ENCODE assay signal across 13 mouse cellular contexts in the genomic region with DNA sequence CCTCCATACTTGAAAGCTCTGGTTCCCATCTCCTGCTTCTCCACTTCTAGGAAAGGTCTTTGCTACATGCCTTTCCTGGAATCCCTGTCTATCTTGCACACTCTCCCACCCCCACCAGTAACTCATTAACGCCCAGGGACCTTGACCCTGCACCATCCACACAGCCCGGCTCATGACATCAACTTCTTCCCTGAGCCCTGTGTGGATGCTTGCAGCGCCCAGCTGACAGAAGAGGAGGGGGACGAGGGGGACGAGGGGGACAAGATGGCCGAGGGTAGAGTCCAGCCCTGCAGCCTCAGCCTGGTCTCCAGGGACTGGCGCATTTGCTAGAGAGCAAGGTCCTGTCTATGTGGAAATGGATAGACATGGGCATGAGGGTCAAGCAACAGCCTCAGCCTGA. TPM values are rescaled to one million over a fixed set of nuclear protein-coding genes. Genes with fewer than 3 reads are reported as not detected.
DNase-seq lines count a peak whose midpoint lies in the region; ATAC-seq and TF ChIP-seq lines count a peak whose summit lies in the region.
"Had no signal": no experiment of that assay in that cellular context is flagged by ENCODE, and none has a peak within 500 bp of the region (broad histone marks: within the 10 kb centered on the region; RNA-seq: fewer than 3 reads in every experiment).

No protein-coding gene starts in this region.

- no peak for TF ChIP-seq CTCF in gastrocnemius, adult 2 months (IDR thresholded peaks at IDR 0.05)
- no peak for TF ChIP-seq CTCF in kidney, adult 2 months (conservative IDR thresholded peaks at IDR 0.05; ENCODE audit: insufficient read depth, insufficient read length, low read depth, low read length)

- peak; percentile 74 for TF ChIP-seq POLR2A in kidney, adult 2 months (IDR thresholded peaks at IDR 0.05; ENCODE audit: low read depth, low read length)

- no peaks in the 10 kb centered on the region for H3K9me3 ChIP-seq in stomach, embryonic 15.5 days
- no peaks in the 10 kb centered on the region for H3K9me3 ChIP-seq in midbrain, embryonic 15.5 days
- H3K9me3 ChIP-seq: midbrain, embryonic 10.5 days had no signal

- H3K4me2 ChIP-seq in stomach, embryonic 15.5 days, result no peak overlapping the region
- no peak overlapping the region for H3K4me2 ChIP-seq in midbrain, embryonic 15.5 days

- no peaks in the 10 kb centered on the region for H3K27me3 ChIP-seq in kidney, adult 2 months (replicated peaks; ENCODE audit: control insufficient read depth, insufficient read depth, low read length)
- H3K27me3 ChIP-seq in stomach, embryonic 15.5 days (replicated peaks), result no peaks in the 10 kb centered on the region
- H3K27me3 ChIP-seq in midbrain, embryonic 15.5 days (replicated peaks), result no peaks in the 10 kb centered on the region

- H3K4me1 ChIP-seq in kidney, adult 2 months (ENCODE audit: control insufficient read depth, insufficient read depth, low read length), result peaks cover 16% of the 10 kb centered on the region
- H3K4me1 ChIP-seq in stomach, embryonic 15.5 days, result peaks cover 4% of the 10 kb centered on the region; the same call in 1 of the 2 replicates
- no peaks in the 10 kb centered on the region for H3K4me1 ChIP-seq in midbrain, embryonic 15.5 days
- H3K4me1 ChIP-seq: midbrain, embryonic 10.5 days had no signal

- no peak overlapping the region for H3K27ac ChIP-seq in gastrocnemius, adult 2 months
- H3K27ac ChIP-seq in kidney, adult 2 months (ENCODE audit: insufficient read depth, low read depth, low read length), result peak overlapping the region; percentile 92
- H3K27ac ChIP-seq in stomach, embryonic 15.5 days, result no peak overlapping the region
- no peak overlapping the region for H3K27ac ChIP-seq in midbrain, embryonic 15.5 days
- H3K27ac ChIP-seq: midbrain, embryonic 10.5 days had no signal

- WGBS in kidney, adult 2 months, result 23% methylated on average over 7 of the region's 7 CpGs
- WGBS in stomach, embryonic 15.5 days, result 36% methylated on average over 7 of the region's 7 CpGs
- WGBS in midbrain, embryonic 15.5 days, result 50% methylated on average over 7 of the region's 7 CpGs

- intact Hi-C loops in gastrocnemius, adult 2 months (cut with DNase I), result no loop called here

- 0 out of 2 replicates have a peak, but pooled peaks have one; percentile 41 for ATAC-seq in stomach, embryonic 15.5 days (ENCODE audit: insufficient read depth, low FRiP score, low read depth)
- ATAC-seq in midbrain, embryonic 15.5 days (replicated peaks), result no peak

- no peak overlapping the region for H3K9ac ChIP-seq in stomach, embryonic 15.5 days
- H3K9ac ChIP-seq in midbrain, embryonic 15.5 days, result no peak overlapping the region

- no peak overlapping the region for H3K4me3 ChIP-seq in gastrocnemius, adult 2 months
- H3K4me3 ChIP-seq in kidney, adult 2 months (ENCODE audit: insufficient read depth, low read depth, low read length), result peak overlapping the region; percentile 51
- no peak overlapping the region for H3K4me3 ChIP-seq in stomach, embryonic 15.5 days (replicated peaks)
- H3K4me3 ChIP-seq in midbrain, embryonic 15.5 days, result no peak overlapping the region
- H3K4me3 ChIP-seq: midbrain, embryonic 10.5 days had no signal

- H3K36me3 ChIP-seq in kidney, adult 2 months (ENCODE audit: control insufficient read depth, insufficient read depth, low read length), result no peaks in the 10 kb centered on the region
- H3K36me3 ChIP-seq in stomach, embryonic 15.5 days, result peaks cover 18% of the 10 kb centered on the region
- 0 out of 2 replicates have a peak, but pooled peaks cover 5% of the 10 kb centered on the region for H3K36me3 ChIP-seq in midbrain, embryonic 15.5 days (replicated peaks)

- peak; percentile 30 for DNase-seq in gastrocnemius, adult 2 months
- DNase-seq in gastrocnemius, postnatal 10 days, result no peak
- DNase-seq in kidney, adult 2 months, result peak; percentile 94
- DNase-seq in kidney, postnatal 4 days, result peak; percentile 71 to 85
- no peak for DNase-seq in spleen, postnatal 14 days (ENCODE audit: low spot score in 2 of 2)
- DNase-seq: thymus, adult 18-20 months had no signal

RNA-seq across cellular contexts. Expression of a gene that starts 5.1 kb away (rescaled TPM):
- 10 to 100 TPM; 10.3 to 24.5 TPM for total RNA-seq in gastrocnemius, adult 2 months (2021)
- 1 to 10 TPM; 1.6 to 3.5 TPM for total RNA-seq in gastrocnemius, postnatal 10 days (2021)
- 51.5 and 69.4 TPM in 2 replicates for polyA plus RNA-seq in kidney, adult 2 months (2012; rRNA removed)
- polyA plus RNA-seq in stomach, embryonic 15.5 days (2015; fragmentation: Nextera tagmentation; extraction: Ambion mirVana), result 9.5 and 20.2 TPM in 2 replicates
- polyA plus RNA-seq in midbrain, embryonic 15.5 days (2015; fragmentation: Nextera tagmentation; extraction: Ambion mirVana), result 2.2 TPM in 2 replicates
- polyA plus RNA-seq: forebrain, embryonic 11.5 days; midbrain, embryonic 10.5 days had no signal

RNA-seq across cellular contexts. Expression of a gene that starts 15.2 kb away (rescaled TPM):
- total RNA-seq in gastrocnemius, adult 2 months (2021), result 10 to 100 TPM; 24.0 to 24.4 TPM
- total RNA-seq in gastrocnemius, postnatal 10 days (2021), result 10 to 100 TPM; 22.0 to 23.8 TPM
- 36.7 and 39.6 TPM in 2 replicates for polyA plus RNA-seq in kidney, adult 2 months (2012; rRNA removed)
- polyA plus RNA-seq in stomach, embryonic 15.5 days (2015; fragmentation: Nextera tagmentation; extraction: Ambion mirVana), result 41.4 and 44.3 TPM in 2 replicates
- 22.7 and 23.1 TPM in 2 replicates for polyA plus RNA-seq in midbrain, embryonic 15.5 days (2015; fragmentation: Nextera tagmentation; extraction: Ambion mirVana)

RNA-seq across cellular contexts. Expression of a gene that starts 16.2 kb away (rescaled TPM):
- total RNA-seq in gastrocnemius, adult 2 months (2021), result 100 to 1,000 TPM; 170 to 176 TPM
- 10 to 100 TPM; 69.1 to 74.4 TPM for total RNA-seq in gastrocnemius, postnatal 10 days (2021)
- 30.4 and 35.6 TPM in 2 replicates for polyA plus RNA-seq in kidney, adult 2 months (2012; rRNA removed)
- 43.1 and 43.7 TPM in 2 replicates for polyA plus RNA-seq in stomach, embryonic 15.5 days (2015; fragmentation: Nextera tagmentation; extraction: Ambion mirVana)
- 9.6 and 10.5 TPM in 2 replicates for polyA plus RNA-seq in midbrain, embryonic 15.5 days (2015; fragmentation: Nextera tagmentation; extraction: Ambion mirVana)

RNA-seq across cellular contexts. Expression of a gene that starts 39.1 kb away (rescaled TPM):
- total RNA-seq in gastrocnemius, adult 2 months (2021), result not detected
- total RNA-seq in gastrocnemius, postnatal 10 days (2021), result under 1 TPM in 1 of 2 experiments, not detected in 1; 0.14 TPM
- polyA plus RNA-seq in kidney, adult 2 months (2012; rRNA removed), result 0.35 and 0.44 TPM in 2 replicates
- 0.23 and 0.32 TPM in 2 replicates for polyA plus RNA-seq in stomach, embryonic 15.5 days (2015; fragmentation: Nextera tagmentation; extraction: Ambion mirVana)
- polyA plus RNA-seq in midbrain, embryonic 15.5 days (2015; fragmentation: Nextera tagmentation; extraction: Ambion mirVana), result not detected in 2 replicates
- total RNA-seq: gastrocnemius, adult 8-10 months had no signal
- polyA plus RNA-seq: cortical plate, adult 2 months; neural tube, embryonic 14.5 days had no signal

RNA-seq across cellular contexts. Expression of a gene that starts 45.9 kb away (rescaled TPM):
- total RNA-seq in gastrocnemius, adult 2 months (2021), result under 1 TPM; 0.46 to 0.56 TPM
- total RNA-seq in gastrocnemius, postnatal 10 days (2021), result 1 to 10 TPM; 1.5 to 2.4 TPM
- polyA plus RNA-seq in kidney, adult 2 months (2012; rRNA removed), result 1.1 and 3.4 TPM in 2 replicates
- polyA plus RNA-seq in stomach, embryonic 15.5 days (2015; fragmentation: Nextera tagmentation; extraction: Ambion mirVana), result 4.1 and 4.4 TPM in 2 replicates
- polyA plus RNA-seq in midbrain, embryonic 15.5 days (2015; fragmentation: Nextera tagmentation; extraction: Ambion mirVana), result 1.5 and 1.6 TPM in 2 replicates

Comparison
In these comparisons a context has a peak if more than half of its experiments do, and no peak if none do; other contexts are left out.
1. DNase-seq: peak in gastrocnemius, adult 2 months (single experiment), kidney, adult 2 months (single experiment) and kidney, postnatal 4 days (2 of 2); none in gastrocnemius, postnatal 10 days (single experiment) and spleen, postnatal 14 days (0 of 2).